Mouse (Mus musculus) spleen, adult 2 months (tissue): ENCODE results near the gene Rcan1.

ENCODE experiments used
- CTCF ChIP-seq: fragments of 200-500 bp; IDR thresholded peaks from 2 replicates; pipeline ENCODE4 v1.5.1; 2011; ENCODE audit warnings: mild to moderate bottlenecking, inconsistent platforms; ENCODE audit not compliant: insufficient read depth, insufficient read length, insufficient replicate concordance; ENCODE audit errors: extremely low read depth
- POLR2A ChIP-seq: fragments of 200-500 bp; IDR thresholded peaks from 2 replicates; pipeline ENCODE4 v1.6.1; 2011; ENCODE audit warnings: low read depth, low read length, inconsistent platforms

GRCm38 (mm10) chr16:92397745-92398573 lies 72.7 kb downstream of the Rcan1 start:
- no peak for TF ChIP-seq POLR2A
- no peak for TF ChIP-seq CTCF
